Mouse (Mus musculus) thymus, adult 2 months (tissue): ENCODE results near the gene Hpcal1.

ENCODE experiments used
- CTCF ChIP-seq: fragments of 200-500 bp; IDR thresholded peaks from 2 replicates; pipeline ENCODE4 v1.5.1; 2012; ENCODE audit warnings: mild to moderate bottlenecking, control low read depth, low read length, moderate library complexity, borderline replicate concordance; ENCODE audit not compliant: control insufficient read depth, poor library complexity, insufficient read depth; ENCODE audit errors: extremely low read depth
- POLR2A ChIP-seq: fragments of 200-500 bp; IDR thresholded peaks from 2 replicates; pipeline ENCODE4 v1.6.1; 2012; ENCODE audit warnings: mild to moderate bottlenecking, low read length, control low read depth, moderate library complexity; ENCODE audit not compliant: control insufficient read depth, poor library complexity, insufficient read depth; ENCODE audit errors: extremely low read depth

DNA sequence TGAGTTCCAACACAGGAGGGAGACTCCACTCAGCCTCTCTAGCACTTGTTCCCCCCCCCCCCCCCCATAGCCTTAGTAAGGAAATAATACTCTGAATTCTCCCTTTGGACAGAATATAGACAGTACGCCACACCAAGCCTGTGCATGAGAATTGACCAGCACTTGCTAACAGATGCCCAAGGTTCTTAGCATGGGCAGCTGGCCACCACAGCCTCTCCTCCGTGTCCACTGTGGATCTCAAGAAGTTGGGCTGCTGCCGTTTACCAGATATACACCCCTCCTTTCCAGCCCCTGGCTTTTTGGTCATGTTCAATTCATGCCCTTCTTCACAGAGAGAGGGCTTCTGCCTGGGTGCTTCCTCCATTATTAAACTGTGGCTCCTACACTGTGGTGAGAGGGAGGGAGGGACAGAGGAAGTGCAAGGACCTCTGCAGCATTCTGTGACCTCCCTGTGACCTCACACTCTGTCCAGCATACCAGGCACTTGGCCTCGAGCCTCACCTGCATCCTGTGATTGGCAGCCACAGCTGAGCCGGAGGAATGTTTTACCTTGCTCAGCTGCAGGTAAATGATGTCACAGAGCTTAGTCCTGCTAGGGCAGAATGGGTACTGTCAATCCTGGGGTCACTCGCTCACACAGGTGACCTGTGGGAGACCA lies 21.2 kb downstream of the Hpcal1 start:
- TF ChIP-seq CTCF (no peak), POLR2A (no peak)
